Mouse (Mus musculus): ENCODE measurements around the gene Lrig2.

Gene Lrig2

GRCm38 (mm10) chr3:104501648-104502047 lies 10.1 kb downstream of the Lrig2 start:
- peak; percentile 20 for DNase-seq

- no peak for DNase-seq
Measured at GRCm38 (mm10) chr3:104500881-104501280, 10.8 kb downstream of the Lrig2 start.

DNA sequence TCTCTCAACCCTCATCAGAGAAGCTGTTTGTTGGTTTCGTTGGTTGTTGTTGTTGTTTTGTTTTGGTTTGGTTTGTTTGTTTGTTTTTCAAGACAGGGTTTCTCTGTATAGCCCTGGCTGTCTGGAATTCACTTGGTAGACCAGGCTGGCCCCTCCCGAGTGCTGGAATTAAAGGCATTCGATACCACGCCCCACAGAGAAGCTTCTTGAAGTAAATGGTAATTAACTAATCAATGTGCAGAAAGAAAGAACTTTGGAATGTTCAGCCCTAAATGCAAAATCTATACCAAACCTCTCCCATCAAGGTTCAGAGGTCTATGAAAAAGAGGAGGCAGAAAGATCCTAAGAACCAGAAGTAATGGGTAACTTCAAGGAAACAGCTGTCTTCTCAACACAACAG lies 15.5 kb downstream of the Lrig2 start:
- DNase-seq = no peak

GRCm38 (mm10) chr3:104480946-104481719 lies 30.6 kb downstream of the Lrig2 start:
- peak; percentile 5 for DNase-seq

DNA sequence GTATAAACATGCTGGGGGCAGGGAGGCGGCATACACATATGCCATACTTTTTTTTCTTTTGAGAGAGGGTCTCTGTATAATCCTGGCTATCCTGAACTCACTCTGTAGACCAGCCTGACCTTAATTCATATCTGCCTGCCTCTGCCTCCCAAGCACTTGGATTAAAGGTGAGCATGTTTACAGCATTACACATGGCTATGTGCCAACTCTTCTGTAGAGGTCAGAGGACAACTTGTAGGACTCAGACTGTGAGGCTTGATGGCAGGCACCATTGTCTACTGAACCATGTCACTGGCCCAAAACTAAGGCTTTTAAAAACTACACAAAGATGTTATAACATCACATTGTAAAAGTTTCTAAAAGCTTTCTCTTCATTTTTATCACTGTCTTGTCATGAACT lies 33.7 kb downstream of the Lrig2 start:
- DNase-seq = no peak

GRCm38 (mm10) chr3:104469421-104469820 lies 42.3 kb downstream of the Lrig2 start:
- no peak for DNase-seq

DNA sequence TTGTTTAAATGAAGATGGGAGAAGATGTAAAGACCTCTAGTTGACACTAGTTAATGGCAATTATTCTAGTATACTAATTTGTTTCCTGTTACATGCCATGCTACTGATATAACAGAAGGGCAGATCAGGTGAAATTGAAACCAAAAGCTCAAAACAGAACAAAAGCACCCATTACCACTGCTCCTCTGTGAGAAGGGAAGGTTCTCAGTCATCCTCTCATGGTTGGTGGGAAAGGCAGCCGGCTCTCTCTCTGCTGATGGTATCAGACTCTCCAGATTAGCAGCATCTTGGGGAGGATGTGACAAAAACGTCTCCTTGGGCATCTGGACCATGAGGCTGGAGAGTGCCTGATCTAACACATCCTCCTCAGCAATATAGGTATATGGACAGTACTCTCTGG lies 50.5 kb downstream of the Lrig2 start:
- DNase-seq = no peak

DNA sequence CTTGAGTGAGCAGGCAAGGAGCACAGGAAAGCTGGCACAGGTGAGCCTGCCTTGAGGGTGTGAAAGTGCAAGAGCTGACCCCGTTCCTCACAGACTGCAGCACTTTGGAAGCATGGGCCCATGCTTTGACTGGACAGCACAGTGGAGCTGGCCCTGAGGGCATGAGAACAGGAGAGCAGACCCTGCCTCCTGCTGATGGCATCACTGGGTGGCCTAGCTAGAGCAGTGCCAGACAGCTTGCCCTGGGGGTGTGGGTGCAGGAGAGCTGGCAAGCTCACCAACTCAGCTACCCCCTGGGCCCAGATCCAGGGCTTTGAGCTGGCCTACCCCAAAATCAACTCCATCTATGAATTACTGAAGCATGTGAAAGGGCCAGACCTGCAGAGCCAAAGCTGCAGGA lies 53.1 kb downstream of the Lrig2 start:
- DNase-seq = no peak

- no peak for DNase-seq
Measured at GRCm38 (mm10) chr3:104455506-104456275, 56.0 kb downstream of the Lrig2 start.

- no peak for DNase-seq
Measured at GRCm38 (mm10) chr3:104447240-104447639, 64.5 kb downstream of the Lrig2 start.

GRCm38 (mm10) chr3:104446689-104447088 lies 65.0 kb downstream of the Lrig2 start:
- DNase-seq = no peak

- DNase-seq = peak; percentile 36
Measured at GRCm38 (mm10) chr3:104445576-104445975, 66.1 kb downstream of the Lrig2 start.

DNA sequence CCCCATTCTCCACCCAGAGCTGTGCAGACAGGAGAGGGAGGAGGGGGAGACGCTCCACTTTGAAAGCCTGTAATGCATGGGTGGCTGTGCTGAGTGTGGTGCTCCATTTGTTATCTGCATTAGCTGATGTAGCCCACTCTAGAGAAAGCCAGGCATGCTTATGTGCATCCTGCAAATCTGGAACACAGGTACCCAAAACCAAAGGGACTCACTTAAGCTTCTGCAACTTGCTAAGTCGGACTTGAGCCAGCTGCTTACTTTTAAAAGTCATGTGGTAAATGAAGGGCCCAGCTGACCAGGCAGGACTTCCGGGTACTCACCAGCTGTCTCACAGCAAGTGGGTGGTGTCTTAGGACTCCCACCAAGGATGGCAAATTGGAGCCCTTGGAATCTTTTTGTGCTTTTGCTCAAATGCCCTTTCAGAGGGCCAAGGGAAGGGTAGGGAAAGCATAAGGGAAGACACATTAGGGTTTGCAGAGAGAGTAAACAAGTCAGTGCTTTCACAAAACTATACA lies 66.7 kb downstream of the Lrig2 start:
- DNase-seq = no peak

DNA sequence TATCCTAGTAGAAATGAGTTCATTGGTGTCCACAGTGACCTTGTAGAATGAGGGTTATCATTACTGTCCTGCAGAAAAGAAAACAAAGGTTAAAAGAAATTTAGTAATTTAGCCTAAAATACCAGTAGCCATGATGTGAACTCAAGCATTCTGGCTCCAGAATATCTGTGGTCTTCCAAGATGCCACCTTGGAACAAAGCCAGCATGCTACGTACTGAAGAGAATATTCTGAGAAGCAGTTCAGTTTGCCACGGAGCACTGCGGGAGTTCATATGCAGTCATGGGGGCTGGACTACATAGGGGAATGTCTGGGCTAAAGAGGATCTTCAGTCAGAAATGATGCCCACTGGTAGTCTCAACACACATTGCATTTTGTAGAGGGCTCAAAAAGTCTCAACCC lies 67.6 kb downstream of the Lrig2 start:
- no peak for DNase-seq

DNA sequence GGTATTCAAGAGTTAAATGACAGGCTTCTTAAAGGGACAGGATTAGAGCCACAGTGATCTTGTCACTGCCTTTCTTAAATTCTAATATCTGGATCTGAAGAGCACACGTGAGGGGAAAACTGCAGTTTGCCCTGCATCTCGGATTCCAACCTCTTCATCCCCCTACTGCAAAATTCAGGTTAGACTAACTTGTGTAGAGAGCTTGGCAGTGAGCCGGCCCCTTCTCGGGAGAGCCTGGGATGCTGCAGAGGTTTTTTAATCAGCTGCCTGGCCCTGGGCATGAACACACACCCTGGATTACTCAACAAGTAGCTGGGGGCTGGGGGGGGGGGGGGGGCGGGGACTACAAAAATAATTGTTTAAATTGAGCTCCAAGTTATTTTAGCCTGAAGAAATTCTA lies 69.4 kb downstream of the Lrig2 start:
- DNase-seq = no peak

GRCm38 (mm10) chr3:104441870-104442283 lies 69.8 kb downstream of the Lrig2 start:
- DNase-seq = peak; percentile 98

DNA sequence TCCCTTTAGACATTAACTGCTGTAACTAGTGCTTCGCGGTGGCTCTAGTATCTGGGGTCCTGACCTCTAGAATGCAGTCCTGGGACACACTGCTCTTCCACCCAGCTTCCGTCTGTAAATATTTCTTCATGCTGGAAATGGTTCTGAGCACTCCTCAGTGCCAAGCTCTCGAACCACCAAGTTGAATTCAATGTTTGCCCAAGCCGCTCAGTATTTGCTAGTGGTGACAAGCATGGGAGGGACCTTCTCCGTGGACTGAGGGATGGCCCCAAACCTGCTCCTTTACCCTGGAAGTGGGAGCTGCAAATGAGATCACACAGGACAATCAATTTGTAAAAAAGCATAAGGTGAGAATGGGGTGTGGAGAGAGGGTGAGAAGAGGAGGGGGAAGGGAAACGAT lies 70.3 kb downstream of the Lrig2 start:
- peak; percentile 83 for DNase-seq

- DNase-seq = no peak
Measured at GRCm38 (mm10) chr3:104438777-104439176, 72.9 kb downstream of the Lrig2 start.

DNA sequence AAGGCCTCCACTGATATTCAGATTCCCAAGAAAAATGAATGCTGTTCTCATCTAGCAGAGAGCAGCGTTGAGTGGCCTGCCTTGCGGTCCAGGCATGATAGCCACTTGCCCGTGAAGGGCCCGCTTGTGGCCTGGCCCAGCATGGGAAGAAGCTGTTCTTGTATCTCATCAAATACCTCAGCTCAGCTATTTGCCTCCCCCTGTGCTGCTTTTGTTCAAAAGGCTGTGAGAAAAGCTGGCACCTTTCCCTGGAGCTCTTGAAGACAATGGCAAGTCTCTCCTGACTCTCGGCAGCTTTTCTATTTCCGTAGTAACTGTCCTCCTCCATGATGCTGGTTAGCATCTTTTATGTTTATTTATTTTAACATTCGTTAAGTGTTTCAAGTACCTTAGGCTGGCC lies 74.1 kb downstream of the Lrig2 start:
- peak; percentile 54 for DNase-seq

DNA sequence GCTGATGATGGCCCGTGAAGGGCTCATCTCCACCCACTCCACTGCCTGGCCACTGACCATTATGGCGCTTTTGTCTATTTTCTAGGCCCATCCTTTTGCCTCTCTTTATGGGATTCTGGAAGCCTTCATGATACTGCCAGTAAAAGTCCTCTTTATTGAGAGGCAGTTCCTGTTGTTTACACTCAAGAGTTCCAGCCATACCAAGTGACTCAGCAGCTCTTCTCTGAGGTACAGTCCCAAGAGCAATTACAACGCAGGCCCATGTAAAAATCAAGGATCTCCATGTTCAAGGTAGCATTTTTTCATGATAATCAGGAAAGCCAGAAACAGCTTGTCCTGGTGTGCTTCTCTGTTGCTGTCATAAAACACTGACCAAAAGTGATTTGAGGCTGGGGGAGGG lies 75.8 kb downstream of the Lrig2 start:
- peak; percentile 37 for DNase-seq

- peak; percentile 71 for DNase-seq
Measured at GRCm38 (mm10) chr3:104434246-104434696, 77.4 kb downstream of the Lrig2 start.

DNA sequence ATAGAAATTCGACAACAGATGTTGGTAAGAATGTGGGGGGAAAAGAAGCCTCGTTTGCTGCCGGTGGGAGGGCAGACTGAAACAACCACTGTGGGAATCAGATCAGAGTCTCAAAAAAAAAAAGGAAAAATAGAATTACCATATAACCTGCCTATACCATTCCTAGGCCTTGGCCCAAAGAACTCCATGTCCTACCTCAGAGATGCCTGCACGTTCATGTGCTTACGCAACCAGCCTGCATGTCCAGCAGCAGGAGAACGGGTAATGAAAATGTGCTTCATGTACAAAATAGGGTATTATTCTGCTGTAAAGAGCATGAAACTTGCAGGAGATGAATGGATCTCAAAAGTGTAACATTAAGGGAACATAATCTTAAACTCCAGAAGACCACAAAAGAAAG lies 79.1 kb downstream of the Lrig2 start:
- DNase-seq = no peak

GRCm38 (mm10) chr3:104431848-104432159 lies 79.9 kb downstream of the Lrig2 start:
- DNase-seq = peak; percentile 48

All from lung, postnatal 36 days (tissue).